Mouse (Mus musculus): ENCODE results near the gene Dnttip1.

- no peak for TF ChIP-seq POLR2A (IDR thresholded peaks at IDR 0.05; ENCODE audit: extremely low read depth, insufficient read depth, low read length)
- no peak for TF ChIP-seq CTCF (IDR thresholded peaks at IDR 0.05; ENCODE audit: extremely low read depth, insufficient read depth, low read length)
Observed at GRCm38 (mm10) chr2:164762593-164762992, 16.8 kb downstream of the Dnttip1 start.

Data from cortical plate, adult 2 months (tissue).